Mouse (Mus musculus) ovary, adult 18-20 months (tissue): Measurements from ENCODE around the gene Olfr1085.
"Not testable (repeated sequence)": the region's sequence is repeated elsewhere in the genome, so short reads cannot be mapped to it uniquely, and the experiment has no call there.

ENCODE experiments used
- DNase-seq: peaks from one replicate; pipeline ENCODE4 v3.0.0; 2022; ENCODE audit warnings: low spot score, mixed read lengths

The Olfr1085 gene

GRCm38 (mm10) chr2:86661919-86662318, at the start of gene Olfr1085:
TSS of gene Olfr1085 (minus strand) at chr2:86662019.
- no peak for DNase-seq

GRCm38 (mm10) chr2:86698295-86698694, 36.5 kb upstream of the Olfr1085 start, which contains the start of gene Olfr1087:
TSS of gene Olfr1087 (minus strand) at chr2:86698395.
- DNase-seq: no peak

DNA sequence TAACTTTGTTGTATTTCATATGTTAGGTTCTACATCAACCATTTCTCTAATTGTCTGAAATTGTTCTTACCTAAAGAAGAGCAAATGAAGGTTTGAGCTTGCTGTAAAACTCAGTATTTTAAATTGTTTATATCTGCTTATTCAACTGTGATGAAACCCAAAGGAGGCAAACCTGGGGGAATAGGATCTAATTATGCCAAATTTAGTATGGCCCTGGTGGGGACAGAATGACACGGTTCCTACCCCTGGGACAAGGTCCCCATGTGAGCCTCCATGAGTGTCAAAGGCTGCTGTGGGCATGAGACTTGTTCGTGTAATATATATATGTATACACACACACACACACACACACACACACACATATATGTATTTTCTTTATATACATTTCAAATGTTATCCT, 18.2 kb upstream of the Olfr1085 start, which contains the start of gene Olfr1086:
Olfr1086 (minus strand) TSS at position 101 of the 400 bp plus-strand sequence.
- no peak for DNase-seq

DNA sequence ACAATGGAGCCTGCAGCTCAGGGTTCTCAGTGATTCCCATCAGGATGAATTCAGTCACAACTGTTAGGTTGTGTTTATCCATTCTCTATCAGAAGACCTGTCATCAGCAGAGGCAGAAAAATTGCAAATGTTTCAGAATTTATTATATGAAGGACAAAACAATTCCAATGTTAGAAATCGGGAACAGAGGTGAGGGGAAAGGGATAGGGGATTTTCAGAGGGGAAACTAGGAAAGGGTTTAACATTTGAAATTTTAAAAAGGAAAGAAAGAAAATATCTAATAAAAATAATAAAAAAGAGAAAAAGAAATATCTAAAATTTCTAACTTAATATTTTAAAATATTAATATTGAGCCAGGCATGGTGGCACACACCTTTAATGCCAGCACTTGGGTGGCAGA, 22.2 kb downstream of the Olfr1085 start, which contains the start of gene Olfr1084:
Olfr1084 (minus strand) TSS at position 101 of the 400 bp plus-strand sequence.
- DNase-seq: not testable (repeated sequence)
